Mouse (Mus musculus) hindbrain, embryonic 13.5 days (tissue): ENCODE measurements around the gene Mob1b. TPM values are rescaled to one million over a fixed set of nuclear protein-coding genes. Genes with fewer than 3 reads are reported as not detected.

Experiments
- ATAC-seq: fragments of 200-750 bp; cut with Nextera tagmentation; 2 replicates; pipeline ENCODE4 v1.8.0; 2017; ENCODE audit warnings: moderate TSS enrichment; ENCODE audit not compliant: low FRiP score
- H3K27ac ChIP-seq: fragments of 300-500 bp; sonication (generic); 2 replicates; pipeline ENCODE4 v1.5.1; 2015; ENCODE audit warnings: inconsistent platforms, mild to moderate bottlenecking, moderate library complexity
- H3K27me3 ChIP-seq: fragments of 300-500 bp; sonication (generic); 2 replicates; pipeline ENCODE4 v1.6.1; 2015; ENCODE audit warnings: mild to moderate bottlenecking, inconsistent platforms
- H3K36me3 ChIP-seq: fragments of 300-500 bp; sonication (generic); 2 replicates; pipeline ENCODE4 v1.6.1; 2015; ENCODE audit warnings: mild to moderate bottlenecking, inconsistent platforms
- H3K4me1 ChIP-seq: fragments of 300-500 bp; sonication (generic); replicated peaks from 2 replicates; pipeline ENCODE4 v1.6.1; 2015; ENCODE audit warnings: inconsistent platforms
- H3K4me2 ChIP-seq: fragments of 300-500 bp; sonication (generic); 2 replicates; pipeline ENCODE4 v1.6.1; 2015; ENCODE audit warnings: inconsistent platforms, mild to moderate bottlenecking, moderate library complexity
- H3K4me3 ChIP-seq: fragments of 300-500 bp; sonication (generic); 2 replicates; pipeline ENCODE4 v1.5.1; 2015; ENCODE audit warnings: mild to moderate bottlenecking, inconsistent platforms
- H3K9ac ChIP-seq: fragments of 300-500 bp; sonication (generic); 2 replicates; pipeline ENCODE4 v1.6.1; 2015; ENCODE audit warnings: mild to moderate bottlenecking, inconsistent platforms
- H3K9me3 ChIP-seq: fragments of 300-500 bp; sonication (generic); 2 replicates; pipeline ENCODE4 v1.6.1; 2016; ENCODE audit warnings: inconsistent platforms
- WGBS: fragments of 180-500 bp; shearing (Covaris S2); methylation state at CpG from one replicate; pipeline ENCODE4 v1.1.7; 2015; 5-methylcytosine and 5-hydroxymethylcytosine counted together
- polyA plus RNA-seq: library from polyadenylated mRNA; unstranded; fragments of >200 nt; fragmentation: Nextera tagmentation; extraction: Ambion mirVana; gene quantifications from 2 replicates; pipeline ENCODE4 v1.2.1, GENCODE M21; 2015

Gene Mob1b
- polyA plus RNA-seq, 1 experiment from 2014 or later = 12.5 TPM

DNA sequence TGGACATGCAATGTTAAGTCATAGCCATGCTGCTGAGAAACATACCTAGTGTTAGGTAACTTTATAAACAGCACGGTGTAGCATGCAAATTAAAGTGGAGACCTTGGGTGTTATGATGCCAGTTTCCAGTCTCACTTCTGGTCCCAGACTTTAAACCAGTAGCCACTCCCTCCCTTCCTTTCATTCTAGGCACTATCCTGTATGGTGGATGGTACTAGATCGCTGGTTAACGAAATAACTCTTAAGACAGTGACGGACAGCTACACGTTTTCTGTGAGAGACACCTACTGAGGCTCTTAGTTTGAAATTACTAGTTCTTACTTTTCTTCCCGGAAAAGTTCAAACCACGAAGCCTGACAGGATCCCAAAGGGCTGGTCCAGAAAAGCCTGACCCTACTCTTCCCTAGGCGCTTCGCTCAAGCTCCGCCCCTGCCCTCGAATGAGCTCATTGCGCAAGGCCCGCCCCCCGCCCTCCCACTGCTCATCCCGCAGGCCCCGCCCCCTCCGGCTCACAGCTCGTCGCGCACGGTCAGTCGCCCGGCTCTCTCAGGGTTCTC, 43.9 kb downstream of the Mob1b start:
- Histone ChIP-seq H3K4me3 (peak overlapping the region; percentile 67), H3K9ac (peak overlapping the region; percentile 89), H3K4me1 (peaks cover 29% of the 10 kb centered on the region), H3K36me3 (peaks cover 1% of the 10 kb centered on the region), H3K9me3 (no peaks in the 10 kb centered on the region), H3K27me3 (no peaks in the 10 kb centered on the region), H3K27ac (peak overlapping the region; percentile 93), H3K4me2 (peak overlapping the region; percentile 57)
- WGBS = under 1% methylated on average over 22 of the region's 23 CpGs
- peak; percentile 76 for ATAC-seq

- under 1% methylated on average over 51 of the region's 51 CpGs for WGBS
- Histone ChIP-seq H3K4me1 (peaks cover 29% of the 10 kb centered on the region), H3K4me2 (peak within 1 kb of the TSS; percentile 57), H3K27me3 (no peaks in the 10 kb centered on the region), H3K36me3 (peaks cover 5% of the 10 kb centered on the region), H3K4me3 (peak within 1 kb of the TSS; percentile 67), H3K9ac (peak within 1 kb of the TSS; percentile 89), H3K9me3 (no peaks in the 10 kb centered on the region), H3K27ac (peak within 1 kb of the TSS; percentile 93)
- ATAC-seq = peak; percentile 99
These were observed 44.4 kb downstream of the Mob1b start, which contains the start of gene Dck for GRCm38 (mm10) chr5:88764987-88765481. Gene Dck, plus strand, starts transcription at chr5:88764996.

DNA sequence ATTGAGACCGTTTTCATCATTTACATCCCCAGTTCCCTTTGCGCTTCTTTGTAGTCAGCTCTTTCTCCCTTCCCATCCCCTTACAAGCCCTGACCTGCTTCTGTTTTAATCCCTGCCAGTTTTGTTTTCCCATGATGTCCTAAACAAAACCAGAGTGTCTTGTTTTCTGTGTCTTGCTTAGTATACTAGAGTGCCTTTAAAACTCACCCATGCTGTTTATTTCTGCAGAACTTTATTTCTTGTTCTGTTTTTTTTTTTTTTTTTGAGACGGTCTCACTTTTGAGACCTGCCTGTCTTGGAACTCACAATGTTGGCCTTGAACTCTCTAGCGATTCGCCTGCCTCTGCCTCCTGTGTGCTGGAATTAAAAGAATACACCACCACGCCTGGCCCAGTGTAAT, 44.9 kb downstream of the Mob1b start:
- Histone ChIP-seq H3K9me3 (no peaks in the 10 kb centered on the region), H3K4me1 (peaks cover 29% of the 10 kb centered on the region), H3K27ac (peak overlapping the region; percentile 93), H3K36me3 (peaks cover 8% of the 10 kb centered on the region), H3K27me3 (no peaks in the 10 kb centered on the region), H3K9ac (peak overlapping the region; percentile 89), H3K4me3 (peak overlapping the region; percentile 67), H3K4me2 (peak overlapping the region; percentile 57)
- 11% methylated on average over 6 of the region's 6 CpGs for WGBS
- peak; percentile 0; the same call in 1 of the 2 replicates for ATAC-seq

DNA sequence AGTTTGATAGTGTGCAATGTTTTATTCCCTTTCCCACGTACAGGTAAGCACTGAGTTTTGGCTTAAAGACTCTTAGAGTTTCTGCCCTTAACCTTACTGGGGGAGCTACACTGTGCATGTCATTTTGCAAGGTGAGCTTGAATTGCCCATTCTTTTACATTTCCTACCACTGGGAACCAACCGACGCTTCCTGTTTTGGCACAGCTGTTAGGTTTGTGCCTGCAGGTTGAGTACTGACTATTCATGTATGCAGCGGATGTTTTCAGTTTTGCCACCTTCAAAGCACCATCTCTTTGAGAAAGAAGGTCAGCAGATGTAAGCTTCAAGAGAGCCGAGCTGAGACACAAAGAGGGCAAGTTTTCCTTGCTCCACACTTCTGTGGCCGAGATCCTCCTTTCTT, 45.5 kb downstream of the Mob1b start:
- Histone ChIP-seq H3K9me3 (no peaks in the 10 kb centered on the region), H3K4me2 (peak overlapping the region; percentile 57), H3K4me1 (peaks cover 29% of the 10 kb centered on the region), H3K27ac (0 out of 2 replicates have a peak overlapping the region, but pooled peaks have one; percentile 93), H3K9ac (peak overlapping the region; percentile 89), H3K27me3 (no peaks in the 10 kb centered on the region), H3K4me3 (peak overlapping the region; percentile 67), H3K36me3 (peaks cover 11% of the 10 kb centered on the region)
- 51% methylated on average over 6 of the region's 6 CpGs for WGBS
- ATAC-seq = no peak

GRCm38 (mm10) chr5:88766863-88767262, 46.2 kb downstream of the Mob1b start:
- H3K4me1 ChIP-seq = peaks cover 29% of the 10 kb centered on the region
- H3K9ac ChIP-seq = peak overlapping the region; percentile 89; the same call in 1 of the 2 replicates
- H3K27ac ChIP-seq = no peak overlapping the region
- H3K9me3 ChIP-seq = no peaks in the 10 kb centered on the region
- no peak for ATAC-seq
- H3K4me3 ChIP-seq = peak overlapping the region; percentile 67; the same call in 1 of the 2 replicates
- no peaks in the 10 kb centered on the region for H3K27me3 ChIP-seq
- WGBS = 98% methylated on average over 5 of the region's 5 CpGs
- peak overlapping the region; percentile 57 for H3K4me2 ChIP-seq
- H3K36me3 ChIP-seq = peaks cover 17% of the 10 kb centered on the region

GRCm38 (mm10) chr5:88768201-88768600, 47.5 kb downstream of the Mob1b start:
- no peak overlapping the region for H3K9ac ChIP-seq
- ATAC-seq = no peak
- H3K4me1 ChIP-seq = peaks cover 29% of the 10 kb centered on the region
- no peaks in the 10 kb centered on the region for H3K9me3 ChIP-seq
- 93% methylated on average over 6 of the region's 6 CpGs for WGBS
- no peak overlapping the region for H3K4me3 ChIP-seq
- no peak overlapping the region for H3K4me2 ChIP-seq
- H3K27me3 ChIP-seq = no peaks in the 10 kb centered on the region
- H3K36me3 ChIP-seq = peaks cover 29% of the 10 kb centered on the region
- no peak overlapping the region for H3K27ac ChIP-seq

- Histone ChIP-seq H3K27ac (no peak overlapping the region), H3K36me3 (peaks cover 63% of the 10 kb centered on the region)
These were observed 61.6 kb downstream of the Mob1b start for GRCm38 (mm10) chr5:88782072-88782765.

GRCm38 (mm10) chr5:88785059-88785458, 64.4 kb downstream of the Mob1b start:
- Histone ChIP-seq H3K27me3 (no peaks in the 10 kb centered on the region), H3K4me2 (no peak overlapping the region), H3K4me3 (no peak overlapping the region), H3K9ac (no peak overlapping the region), H3K36me3 (peaks cover 51% of the 10 kb centered on the region), H3K9me3 (no peaks in the 10 kb centered on the region), H3K27ac (no peak overlapping the region), H3K4me1 (no peaks in the 10 kb centered on the region)
- 90% methylated on average over 1 of the region's 1 CpGs for WGBS
- no peak for ATAC-seq

More at GRCm38 (mm10) chr5:88782072-88782765, 61.6 kb downstream of the Mob1b start:
- Histone ChIP-seq H3K27me3 (no peaks in the 10 kb centered on the region), H3K4me2 (no peak overlapping the region), H3K4me1 (no peaks in the 10 kb centered on the region), H3K9me3 (no peaks in the 10 kb centered on the region), H3K4me3 (no peak overlapping the region), H3K9ac (no peak overlapping the region)
- no peak for ATAC-seq
- WGBS = 87% methylated on average over 7 of the region's 7 CpGs

- no peak overlapping the region for H3K9ac ChIP-seq
- no peaks in the 10 kb centered on the region for H3K27me3 ChIP-seq
- no peaks in the 10 kb centered on the region for H3K9me3 ChIP-seq
- no peak for ATAC-seq
- peaks cover 7% of the 10 kb centered on the region for H3K36me3 ChIP-seq
- no peaks in the 10 kb centered on the region for H3K4me1 ChIP-seq
- WGBS = 63% methylated on average over 9 of the region's 9 CpGs
- H3K4me2 ChIP-seq = no peak overlapping the region
- no peak overlapping the region for H3K4me3 ChIP-seq
- H3K27ac ChIP-seq = no peak overlapping the region
These were observed 70.0 kb downstream of the Mob1b start for GRCm38 (mm10) chr5:88790675-88791074.

DNA sequence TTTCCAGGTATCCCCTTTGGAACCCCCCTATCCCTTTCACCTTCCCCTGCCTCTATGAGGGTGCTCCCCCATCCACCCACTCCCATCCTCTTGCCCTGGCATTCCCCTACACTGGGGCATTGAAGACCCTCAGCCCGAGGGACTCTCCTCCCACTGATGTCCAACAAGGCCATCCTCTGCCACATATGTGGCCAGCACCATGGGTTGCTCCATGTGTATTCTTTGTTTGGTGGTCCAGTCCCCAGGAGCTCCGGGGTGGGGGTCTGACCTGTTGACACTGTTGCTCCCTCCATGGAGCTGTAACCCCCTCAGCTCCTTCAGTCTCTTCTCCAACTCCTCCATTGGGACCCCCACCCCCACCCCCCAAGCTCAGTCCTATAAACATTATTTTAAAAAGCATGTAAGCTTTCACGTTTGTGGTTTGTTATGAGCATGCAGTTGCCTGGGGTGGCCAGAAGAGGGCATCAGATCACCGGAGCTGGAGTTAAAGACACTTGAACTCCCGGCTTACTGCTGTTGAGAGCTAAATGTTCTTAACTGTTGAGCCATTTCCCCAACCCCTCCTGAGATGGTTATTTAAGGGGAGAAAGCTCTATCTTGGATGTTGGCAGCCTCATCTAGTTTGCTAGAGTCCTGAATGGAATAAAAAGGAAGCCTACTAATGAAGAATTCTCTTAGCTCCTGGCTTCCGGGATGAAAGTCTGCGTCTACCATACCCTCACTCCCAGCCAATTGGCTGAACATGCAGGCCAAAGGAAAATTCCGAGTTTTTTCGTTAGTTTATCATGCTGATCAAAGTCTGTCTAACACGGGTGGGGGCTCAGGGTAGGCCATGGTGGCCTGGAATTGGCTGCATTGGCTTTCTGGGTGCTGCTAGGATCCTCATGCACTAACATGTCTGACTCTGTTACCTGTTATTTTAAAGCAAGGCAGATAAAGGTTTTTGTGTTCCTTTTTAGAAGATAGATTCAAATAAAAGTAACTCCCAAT, 70.9 kb downstream of the Mob1b start:
- Histone ChIP-seq H3K4me1 (no peaks in the 10 kb centered on the region), H3K27ac (no peak overlapping the region), H3K9me3 (no peaks in the 10 kb centered on the region), H3K4me3 (no peak overlapping the region), H3K9ac (no peak overlapping the region), H3K36me3 (no peaks in the 10 kb centered on the region), H3K27me3 (no peaks in the 10 kb centered on the region; the same call in 1 of the 2 replicates), H3K4me2 (no peak overlapping the region)
- WGBS = 40% methylated on average over 10 of the region's 10 CpGs
- ATAC-seq = peak; percentile 69

- Histone ChIP-seq H3K9ac (no peak overlapping the region), H3K4me3 (no peak overlapping the region)
- ATAC-seq = no peak
These were observed 73.0 kb downstream of the Mob1b start for GRCm38 (mm10) chr5:88793676-88794075.

More at GRCm38 (mm10) chr5:88793676-88794075, 73.0 kb downstream of the Mob1b start:
- Histone ChIP-seq H3K4me2 (no peak overlapping the region), H3K27ac (no peak overlapping the region), H3K27me3 (no peaks in the 10 kb centered on the region; the same call in 1 of the 2 replicates), H3K36me3 (no peaks in the 10 kb centered on the region), H3K4me1 (no peaks in the 10 kb centered on the region), H3K9me3 (no peaks in the 10 kb centered on the region)
- WGBS = 91% methylated on average over 3 of the region's 3 CpGs
